Mouse (Mus musculus): Measurements from ENCODE around the gene Ifitm6. TPM values are rescaled to one million over a fixed set of nuclear protein-coding genes. Genes with fewer than 3 reads are reported as not detected.

Ifitm6 gene
- polyA plus RNA-seq, 1 experiment from 2014 or later: 2.9 TPM

- DNase-seq (no peak), ATAC-seq (ENCODE audit: low read depth) (no peak)
- Histone ChIP-seq H3K4me1 (replicated peaks) (peaks cover 36% of the 10 kb centered on the region), H3K36me3 (no peaks in the 10 kb centered on the region), H3K27me3 (no peaks in the 10 kb centered on the region), H3K9me3 (replicated peaks) (no peaks in the 10 kb centered on the region), H3K9ac (no peak overlapping the region), H3K4me2 (no peak overlapping the region), H3K27ac (no peak overlapping the region), H3K4me3 (replicated peaks) (no peak overlapping the region)
- WGBS (ENCODE audit: insufficient replicate concordance): 67% methylated on average over 5 of the region's 5 CpGs
Measured at GRCm38 (mm10) chr7:141006914-141007313, 10.8 kb downstream of the Ifitm6 start.

GRCm38 (mm10) chr7:141006446-141006845 lies 11.3 kb downstream of the Ifitm6 start:
- no peak for ATAC-seq (ENCODE audit: low read depth)
- no peak for DNase-seq

GRCm38 (mm10) chr7:141003248-141004010 lies 14.3 kb downstream of the Ifitm6 start:
- WGBS (ENCODE audit: insufficient replicate concordance): 54% methylated on average over 5 of the region's 5 CpGs
- no peak for ATAC-seq (ENCODE audit: low read depth)

More at GRCm38 (mm10) chr7:141006446-141006845, 11.3 kb downstream of the Ifitm6 start:
- H3K36me3 ChIP-seq: no peaks in the 10 kb centered on the region
- H3K4me1 ChIP-seq (replicated peaks): peaks cover 31% of the 10 kb centered on the region
- WGBS (ENCODE audit: insufficient replicate concordance): 54% methylated on average over 6 of the region's 6 CpGs
- no peaks in the 10 kb centered on the region for H3K27me3 ChIP-seq
- H3K4me3 ChIP-seq (replicated peaks): no peak overlapping the region
- H3K9me3 ChIP-seq (replicated peaks): no peaks in the 10 kb centered on the region
- no peak overlapping the region for H3K9ac ChIP-seq
- H3K27ac ChIP-seq: no peak overlapping the region
- H3K4me2 ChIP-seq: no peak overlapping the region

GRCm38 (mm10) chr7:141000881-141001708 lies 16.6 kb downstream of the Ifitm6 start:
- Histone ChIP-seq H3K4me3 (replicated peaks) (no peak overlapping the region), H3K4me2 (no peak overlapping the region), H3K4me1 (replicated peaks) (0 out of 2 replicates have a peak, but pooled peaks cover 3% of the 10 kb centered on the region), H3K9ac (no peak overlapping the region), H3K36me3 (no peaks in the 10 kb centered on the region), H3K27ac (no peak overlapping the region), H3K9me3 (replicated peaks) (no peaks in the 10 kb centered on the region), H3K27me3 (no peaks in the 10 kb centered on the region)
- no peak for ATAC-seq (ENCODE audit: low read depth)
- no peak for DNase-seq
- WGBS (ENCODE audit: insufficient replicate concordance): 72% methylated on average over 15 of the region's 15 CpGs

More at GRCm38 (mm10) chr7:141003248-141004010, 14.3 kb downstream of the Ifitm6 start:
- Histone ChIP-seq H3K4me1 (replicated peaks) (peaks cover 4% of the 10 kb centered on the region), H3K9ac (no peak overlapping the region), H3K27me3 (no peaks in the 10 kb centered on the region), H3K9me3 (replicated peaks) (no peaks in the 10 kb centered on the region), H3K4me3 (replicated peaks) (no peak overlapping the region), H3K36me3 (no peaks in the 10 kb centered on the region), H3K4me2 (no peak overlapping the region), H3K27ac (no peak overlapping the region)
- no peak for DNase-seq

DNA sequence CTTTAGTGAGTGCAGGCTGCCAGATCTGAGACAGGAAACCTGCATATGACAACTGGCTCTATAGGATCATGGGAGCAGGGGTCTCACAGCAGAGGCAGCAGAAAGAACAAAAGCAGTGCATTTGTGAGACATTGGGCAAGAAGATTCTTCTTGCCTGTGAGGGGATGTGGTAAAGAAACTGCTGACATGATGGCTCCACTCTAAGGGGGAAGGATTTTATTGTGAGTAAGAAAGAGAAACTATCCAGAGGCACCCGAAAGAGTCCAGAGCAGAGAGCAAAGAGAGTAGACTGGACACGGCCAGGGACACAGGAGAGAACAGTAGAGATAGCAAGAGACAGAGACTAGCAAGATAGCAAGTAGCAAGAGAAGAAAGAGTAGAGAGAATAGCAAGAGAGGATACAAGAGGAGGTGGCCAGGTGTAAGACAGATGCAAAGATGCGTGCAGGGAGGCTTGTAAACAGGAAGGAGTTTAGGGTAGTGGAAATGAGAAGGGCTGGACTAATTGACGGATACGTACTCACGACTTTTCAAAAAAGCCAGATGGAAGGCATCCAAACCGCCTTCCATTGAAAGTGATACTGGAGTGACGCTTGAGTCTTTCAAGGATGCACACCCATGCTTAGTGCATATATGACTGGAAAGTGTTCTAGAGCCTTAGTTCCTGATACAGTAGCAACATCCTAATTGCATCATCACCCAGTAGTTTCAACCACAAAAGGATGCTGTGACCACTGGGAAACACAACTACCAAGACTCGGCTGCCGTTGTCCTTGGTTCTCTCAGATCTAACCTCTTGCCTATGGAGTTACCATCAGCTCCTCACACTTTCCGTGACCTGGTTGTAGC lies 18.6 kb downstream of the Ifitm6 start:
- H3K27me3 ChIP-seq: no peaks in the 10 kb centered on the region
- DNase-seq (no peak), ATAC-seq (ENCODE audit: low read depth) (no peak)
- no peak overlapping the region for H3K4me2 ChIP-seq
- no peak overlapping the region; the same call in 1 of the 2 replicates for H3K27ac ChIP-seq
- WGBS (ENCODE audit: insufficient replicate concordance): 50% methylated on average over 11 of the region's 11 CpGs
- no peaks in the 10 kb centered on the region for H3K9me3 ChIP-seq (replicated peaks)
- H3K4me1 ChIP-seq (replicated peaks): 0 out of 2 replicates have a peak, but pooled peaks cover 3% of the 10 kb centered on the region
- H3K36me3 ChIP-seq: no peaks in the 10 kb centered on the region
- no peak overlapping the region for H3K4me3 ChIP-seq (replicated peaks)
- H3K9ac ChIP-seq: no peak overlapping the region

DNA sequence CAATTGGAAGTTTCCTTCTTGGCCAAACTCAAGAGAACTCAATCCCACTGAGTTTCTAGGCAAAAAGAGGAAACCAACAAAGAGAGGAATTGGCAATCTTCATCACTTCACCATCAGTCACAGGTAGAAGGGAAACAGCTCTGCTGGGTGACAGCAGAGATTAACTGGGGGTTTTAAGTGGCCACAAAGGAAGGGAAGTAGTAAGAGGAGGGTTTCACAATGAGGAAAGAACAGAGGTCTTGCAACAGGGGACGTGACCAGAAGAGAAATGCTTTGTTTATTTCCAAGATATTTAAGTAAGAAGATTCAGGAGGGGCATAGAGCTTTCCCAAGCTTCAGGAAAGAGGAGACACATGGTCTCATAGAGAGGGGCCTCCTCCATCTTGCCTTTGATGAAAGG lies 19.9 kb downstream of the Ifitm6 start:
- Histone ChIP-seq H3K9me3 (replicated peaks) (no peaks in the 10 kb centered on the region), H3K27ac (no peak overlapping the region), H3K4me3 (replicated peaks) (no peak overlapping the region), H3K27me3 (no peaks in the 10 kb centered on the region), H3K9ac (no peak overlapping the region), H3K4me2 (no peak overlapping the region), H3K4me1 (replicated peaks) (0 out of 2 replicates have a peak, but pooled peaks cover 3% of the 10 kb centered on the region), H3K36me3 (no peaks in the 10 kb centered on the region)
- WGBS (ENCODE audit: insufficient replicate concordance): 23% methylated on average over 1 of the region's 1 CpGs
- ATAC-seq (ENCODE audit: low read depth): no peak
- DNase-seq: no peak

- Histone ChIP-seq H3K4me1 (replicated peaks) (peaks cover 12% of the 10 kb centered on the region), H3K27me3 (no peaks in the 10 kb centered on the region), H3K27ac (no peak overlapping the region; the same call in 1 of the 2 replicates), H3K9me3 (replicated peaks) (no peaks in the 10 kb centered on the region), H3K9ac (no peak overlapping the region), H3K4me2 (no peak overlapping the region), H3K36me3 (no peaks in the 10 kb centered on the region), H3K4me3 (replicated peaks) (no peak overlapping the region)
- 30% methylated on average over 14 of the region's 14 CpGs for WGBS (ENCODE audit: insufficient replicate concordance)
- no peak for ATAC-seq (ENCODE audit: low read depth)
- no peak for DNase-seq
Measured at GRCm38 (mm10) chr7:140991117-140991689, 26.5 kb downstream of the Ifitm6 start.

GRCm38 (mm10) chr7:140990622-140991021 lies 27.1 kb downstream of the Ifitm6 start:
- Histone ChIP-seq H3K27ac (no peak overlapping the region; the same call in 1 of the 2 replicates), H3K27me3 (no peaks in the 10 kb centered on the region), H3K9me3 (replicated peaks) (no peaks in the 10 kb centered on the region), H3K4me2 (no peak overlapping the region), H3K36me3 (no peaks in the 10 kb centered on the region), H3K4me1 (replicated peaks) (peaks cover 12% of the 10 kb centered on the region), H3K4me3 (replicated peaks) (no peak overlapping the region), H3K9ac (no peak overlapping the region)
- no peak for DNase-seq
- peak; percentile 31; the same call in 1 of the 2 replicates for ATAC-seq (ENCODE audit: low read depth)
- 24% methylated on average over 5 of the region's 5 CpGs for WGBS (ENCODE audit: insufficient replicate concordance)

DNA sequence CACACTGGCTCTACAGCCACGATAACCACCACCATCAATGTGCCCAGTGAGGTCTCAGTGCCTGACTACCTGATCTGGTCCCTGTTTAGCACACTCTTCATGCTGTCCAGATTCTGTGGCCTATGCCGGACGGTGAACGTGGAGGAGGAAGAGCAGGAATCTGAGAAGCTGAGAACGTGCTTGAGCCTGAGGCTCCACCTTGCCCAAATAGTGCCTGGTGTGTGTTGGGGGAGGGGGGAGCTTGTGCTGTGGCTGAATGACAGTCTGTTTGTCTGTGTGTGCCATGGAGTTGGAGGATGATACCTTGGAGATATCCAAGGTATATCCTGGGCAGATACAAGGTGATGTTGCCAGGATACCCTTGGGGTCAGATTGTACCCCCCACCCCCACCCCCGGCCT lies 27.5 kb downstream of the Ifitm6 start:
- no peak overlapping the region for H3K27ac ChIP-seq
- no peaks in the 10 kb centered on the region for H3K36me3 ChIP-seq
- DNase-seq (no peak), ATAC-seq (ENCODE audit: low read depth) (no peak)
- no peaks in the 10 kb centered on the region for H3K27me3 ChIP-seq
- no peak overlapping the region for H3K9ac ChIP-seq
- H3K9me3 ChIP-seq (replicated peaks): no peaks in the 10 kb centered on the region
- H3K4me1 ChIP-seq (replicated peaks): peaks cover 12% of the 10 kb centered on the region
- WGBS (ENCODE audit: insufficient replicate concordance): 37% methylated on average over 6 of the region's 6 CpGs
- H3K4me2 ChIP-seq: no peak overlapping the region
- no peak overlapping the region for H3K4me3 ChIP-seq (replicated peaks)

GRCm38 (mm10) chr7:140989022-140989421 lies 28.7 kb downstream of the Ifitm6 start:
- H3K4me1 ChIP-seq (replicated peaks): peaks cover 12% of the 10 kb centered on the region
- 57% methylated on average over 4 of the region's 4 CpGs for WGBS (ENCODE audit: insufficient replicate concordance)
- no peak overlapping the region for H3K9ac ChIP-seq
- H3K27ac ChIP-seq: no peak overlapping the region
- ATAC-seq (ENCODE audit: low read depth): no peak
- H3K36me3 ChIP-seq: no peaks in the 10 kb centered on the region
- no peak for DNase-seq
- no peak overlapping the region for H3K4me2 ChIP-seq
- H3K4me3 ChIP-seq (replicated peaks): no peak overlapping the region
- H3K27me3 ChIP-seq: no peaks in the 10 kb centered on the region
- H3K9me3 ChIP-seq (replicated peaks): no peaks in the 10 kb centered on the region

All from liver, embryonic 13.5 days (tissue).